Mouse (Mus musculus) frontal cortex, postnatal 10 days (tissue): Measurements from ENCODE around the gene Ptprd.
"Not testable (repeated sequence)": the region's sequence is repeated elsewhere in the genome, so short reads cannot be mapped to it uniquely, and the experiment has no call there.

Experiments used
- DNase-seq, 2 experiments: peaks; one replicate each; pipeline ENCODE4 v3.0.0; 2022; ENCODE audit warnings: low spot score in 2 of 2, mixed read lengths in 1 of 2

The Ptprd gene

DNA sequence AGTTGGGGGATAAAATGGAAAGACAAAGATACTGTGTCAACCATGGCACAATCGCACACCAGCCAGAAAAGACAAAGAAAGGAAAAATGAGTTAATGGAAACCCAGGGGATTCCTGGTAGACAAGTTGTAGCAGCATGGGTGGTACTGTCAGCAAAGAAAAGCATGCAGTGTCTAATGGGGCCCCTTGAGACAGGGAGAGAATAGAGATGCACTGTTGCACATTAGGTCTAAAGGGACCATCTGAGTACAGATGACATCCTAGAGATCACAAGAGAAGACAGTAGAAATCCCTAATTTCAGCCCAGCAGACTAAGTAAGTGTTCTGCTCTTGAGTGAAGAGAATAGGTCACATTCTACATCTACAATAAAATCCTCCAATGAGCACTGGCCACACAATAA, 1993.7 kb downstream of the Ptprd start:
- no peak for DNase-seq

DNA sequence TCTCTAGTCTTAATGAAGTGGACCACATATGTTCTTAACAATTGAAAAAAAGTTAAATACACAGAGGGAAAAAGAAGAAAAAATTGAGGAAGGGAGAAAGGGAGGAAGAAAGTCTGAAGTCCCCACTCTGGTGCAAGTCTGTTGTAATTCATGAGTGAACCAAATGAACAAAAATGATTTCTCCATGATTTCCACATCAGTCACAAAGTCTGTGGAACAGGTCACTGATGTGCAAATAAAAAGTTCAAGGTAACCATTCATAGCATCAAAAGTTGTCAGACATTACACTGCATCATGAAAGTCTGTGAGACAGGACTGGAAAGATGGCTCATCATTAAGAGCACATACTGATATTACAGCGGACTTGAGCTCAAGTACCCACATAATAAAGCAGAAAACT, 1996.6 kb downstream of the Ptprd start:
- no peak for DNase-seq

DNA sequence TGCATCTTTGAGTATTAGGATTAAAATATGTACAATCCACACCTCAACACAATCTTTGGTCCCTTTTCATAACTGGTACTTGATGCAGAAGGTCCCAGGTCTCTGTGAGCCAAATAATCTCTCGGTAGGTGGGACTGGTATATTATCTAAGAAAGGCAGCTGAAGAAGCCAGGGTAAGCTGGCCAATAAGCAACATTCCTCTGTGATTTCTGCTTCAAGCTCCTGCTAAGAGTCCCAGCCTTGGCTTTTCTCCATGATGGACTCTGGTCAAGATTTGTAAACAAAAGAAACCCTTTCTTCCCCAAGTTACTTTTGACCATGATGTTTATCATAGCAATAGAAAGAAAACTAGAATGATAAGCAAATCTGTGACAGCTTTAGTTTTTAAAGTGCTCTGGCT, 2012.4 kb downstream of the Ptprd start:
- DNase-seq: no peak

DNA sequence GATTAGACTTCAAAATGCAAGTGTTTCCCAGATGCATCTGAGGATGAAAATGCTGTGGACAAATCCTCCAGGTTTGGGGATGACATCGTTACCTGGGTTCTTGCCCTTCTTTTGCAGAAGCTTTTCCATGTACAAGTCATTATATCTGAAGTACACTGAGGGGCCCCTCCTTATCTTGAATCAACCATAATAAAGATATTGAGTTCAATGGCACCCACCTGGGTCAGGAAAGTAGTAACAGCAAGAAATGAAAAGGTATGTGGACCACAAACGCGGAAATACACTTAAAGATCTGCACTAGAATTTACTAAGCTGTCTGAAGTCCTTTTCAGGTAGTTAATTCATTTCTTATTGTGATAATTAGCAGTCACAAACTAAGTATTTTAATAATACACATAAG, 2017.0 kb downstream of the Ptprd start:
- no peak for DNase-seq

GRCm38 (mm10) chr4:76193496-76193895, 2018.3 kb downstream of the Ptprd start:
- no peak for DNase-seq

- no peak for DNase-seq
Measured at GRCm38 (mm10) chr4:76192031-76192430, 2019.7 kb downstream of the Ptprd start.

GRCm38 (mm10) chr4:76190788-76191187, 2021.0 kb downstream of the Ptprd start:
- no peak for DNase-seq

DNA sequence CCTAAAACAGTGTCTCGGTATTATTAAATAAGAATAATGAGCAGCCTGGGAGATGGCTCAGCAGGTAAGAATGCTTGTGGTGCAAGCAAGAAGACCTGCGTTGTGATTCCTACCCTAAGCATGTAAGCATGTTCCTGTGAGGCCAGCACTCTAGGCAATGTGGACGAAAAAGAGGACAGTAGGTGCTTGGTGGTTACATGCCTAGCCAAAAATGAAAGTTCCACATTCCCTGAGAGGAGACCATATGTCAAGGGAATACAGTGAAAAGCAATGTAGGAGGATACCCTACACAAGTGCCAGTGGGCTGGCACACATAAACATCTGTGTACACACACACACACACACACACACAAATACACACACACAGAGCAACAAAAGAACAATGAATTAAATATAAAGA, 2028.7 kb downstream of the Ptprd start:
- DNase-seq: no peak

- DNase-seq: no peak
Measured at GRCm38 (mm10) chr4:76179497-76179896, 2032.3 kb downstream of the Ptprd start.

DNA sequence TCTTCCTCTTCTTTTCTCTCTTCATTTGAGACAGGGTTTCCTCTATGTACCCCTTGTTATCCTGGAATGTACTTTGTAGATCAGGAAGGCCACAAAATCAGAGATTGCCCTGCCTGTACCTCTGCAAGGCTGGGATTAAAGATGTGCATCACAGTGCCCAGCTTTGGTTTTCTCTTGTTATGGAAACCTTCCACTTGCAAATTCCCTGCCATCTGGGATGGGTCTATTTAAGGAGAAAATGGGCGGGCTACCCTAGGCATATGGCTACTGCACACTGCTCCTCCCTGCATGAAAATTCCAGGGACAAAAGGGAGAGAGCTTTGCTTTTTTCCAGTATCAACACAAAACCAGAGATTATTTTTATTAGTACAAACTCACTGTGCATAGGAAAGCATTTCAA, 2036.7 kb downstream of the Ptprd start:
- DNase-seq: peak in 1 of 2 experiments; percentile 7

GRCm38 (mm10) chr4:76155750-76156149, 2056.0 kb downstream of the Ptprd start:
- no peak for DNase-seq

- no peak for DNase-seq
Measured at GRCm38 (mm10) chr4:76154190-76154589, 2057.6 kb downstream of the Ptprd start.

GRCm38 (mm10) chr4:76144925-76145324, 2066.8 kb downstream of the Ptprd start:
- no peak for DNase-seq

GRCm38 (mm10) chr4:76144333-76144732, 2067.4 kb downstream of the Ptprd start:
- DNase-seq: no peak

DNA sequence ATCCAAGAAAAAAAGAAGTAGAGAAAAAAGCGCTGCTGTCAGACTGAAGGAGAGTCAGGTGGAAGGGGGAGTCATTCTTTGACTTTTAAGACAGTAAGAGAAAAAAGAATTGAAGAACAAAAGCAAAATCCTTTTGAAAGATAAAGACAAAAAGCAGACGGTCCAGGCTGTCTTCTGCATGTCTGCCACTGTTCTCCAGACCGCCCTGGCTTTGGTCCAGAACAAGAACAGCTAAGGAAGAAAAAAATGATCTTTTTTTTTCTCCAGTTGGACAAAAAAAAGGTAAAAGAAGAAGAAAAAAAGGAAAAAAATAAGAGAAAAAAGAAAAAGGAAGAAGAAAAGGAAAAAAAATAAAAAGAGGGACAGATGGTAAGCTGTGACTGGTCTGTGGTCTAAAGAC, 2073.9 kb downstream of the Ptprd start:
- no peak for DNase-seq

DNA sequence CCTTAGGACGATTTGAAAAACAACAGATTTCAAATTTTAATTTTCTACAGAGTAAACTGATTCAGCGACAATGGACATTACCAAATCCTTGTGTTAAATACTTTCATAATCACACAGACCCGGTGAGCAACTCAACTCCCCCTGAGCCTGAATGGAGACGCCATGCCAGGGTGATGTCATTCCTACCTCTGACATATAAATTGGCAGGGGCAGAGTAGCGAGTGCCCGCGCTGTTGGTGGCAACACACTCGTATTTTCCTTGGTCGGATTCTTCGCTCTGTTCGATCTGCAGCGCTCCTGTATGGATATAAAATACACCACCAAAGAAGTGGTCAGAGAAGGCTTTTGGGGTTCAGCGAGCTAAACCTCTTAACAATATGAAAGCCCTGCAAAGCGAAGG, 2075.1 kb downstream of the Ptprd start:
- no peak for DNase-seq

DNA sequence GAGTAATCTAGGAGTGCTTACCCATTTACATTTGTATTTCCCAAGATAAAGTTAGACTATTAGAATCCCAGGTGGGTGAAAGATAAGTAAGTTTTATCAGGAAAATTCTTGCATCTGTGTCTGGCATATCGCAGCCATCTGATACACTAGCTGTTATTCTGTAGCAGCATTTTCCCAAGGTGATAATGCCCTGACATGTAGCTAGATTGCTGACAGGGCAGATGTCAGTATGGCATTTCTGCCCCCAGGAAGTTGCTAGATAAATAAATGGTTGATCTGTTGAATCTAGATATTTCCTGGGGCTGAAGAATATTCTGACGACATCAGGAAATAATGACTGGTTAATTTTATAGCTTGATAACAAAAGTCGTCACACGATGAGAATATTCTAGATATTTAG, 2119.9 kb downstream of the Ptprd start:
- DNase-seq: no peak

DNA sequence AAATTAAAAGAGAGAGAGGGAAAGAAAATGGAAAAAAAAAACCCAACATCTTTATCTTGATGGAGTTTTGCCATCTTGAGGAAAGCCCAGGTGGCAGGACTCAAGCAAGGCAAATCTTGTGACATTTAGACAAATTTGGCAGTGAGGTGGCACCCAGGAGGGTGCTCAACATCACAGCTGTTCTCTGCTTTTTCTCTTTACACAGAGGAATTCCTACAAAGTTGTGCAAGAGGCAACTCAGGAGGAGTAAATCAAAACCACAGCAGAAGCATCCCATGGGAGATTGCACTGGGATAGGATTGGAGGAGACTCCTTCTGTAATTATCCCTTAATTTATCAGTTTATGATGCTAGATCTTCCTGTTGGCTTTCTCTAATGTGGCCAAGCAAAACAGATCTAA, 2121.9 kb downstream of the Ptprd start:
- DNase-seq: no peak

- no peak for DNase-seq
Measured at GRCm38 (mm10) chr4:76076051-76076450, 2135.7 kb downstream of the Ptprd start.

- no peak for DNase-seq
Measured at GRCm38 (mm10) chr4:76073286-76073685, 2138.5 kb downstream of the Ptprd start.

DNA sequence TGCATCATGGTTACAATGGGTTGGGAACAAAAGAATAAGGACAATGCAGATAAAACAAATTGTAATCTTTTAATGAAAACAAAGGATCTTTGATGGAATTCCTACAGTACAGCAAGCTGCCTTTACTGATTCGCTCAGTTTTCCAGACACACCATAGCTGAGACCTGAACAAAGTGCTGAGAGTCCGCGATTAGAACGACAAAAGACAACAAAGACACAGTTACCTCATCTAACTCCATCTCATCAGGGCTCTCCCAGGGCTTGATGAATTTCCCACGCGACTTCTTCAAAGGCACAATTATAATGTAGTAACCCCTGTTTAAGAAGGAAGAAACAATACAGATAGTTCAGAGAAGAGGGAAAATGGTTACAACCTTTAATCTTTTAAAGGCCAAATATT, 2140.0 kb downstream of the Ptprd start:
- no peak for DNase-seq

DNA sequence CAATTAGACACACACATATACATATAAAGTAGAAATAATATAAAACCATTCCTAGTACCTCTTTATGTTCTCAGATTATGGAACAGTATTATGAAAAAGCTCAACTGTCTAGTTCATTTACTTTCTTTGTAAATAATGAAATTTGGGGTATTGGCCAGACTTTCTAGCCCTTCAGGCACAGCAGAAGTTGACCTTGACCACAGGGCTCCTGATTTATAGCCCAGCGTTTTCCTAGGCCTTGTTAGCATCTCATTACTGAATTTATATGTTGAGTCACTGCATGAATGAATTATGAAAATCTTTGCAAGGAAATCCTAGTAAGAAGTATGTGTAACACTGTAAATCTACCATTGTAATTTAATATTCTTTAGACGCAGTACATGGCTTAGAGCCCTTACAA, 2154.9 kb downstream of the Ptprd start:
- no peak for DNase-seq

- DNase-seq: no peak
Measured at GRCm38 (mm10) chr4:76045650-76046049, 2166.1 kb downstream of the Ptprd start.

DNA sequence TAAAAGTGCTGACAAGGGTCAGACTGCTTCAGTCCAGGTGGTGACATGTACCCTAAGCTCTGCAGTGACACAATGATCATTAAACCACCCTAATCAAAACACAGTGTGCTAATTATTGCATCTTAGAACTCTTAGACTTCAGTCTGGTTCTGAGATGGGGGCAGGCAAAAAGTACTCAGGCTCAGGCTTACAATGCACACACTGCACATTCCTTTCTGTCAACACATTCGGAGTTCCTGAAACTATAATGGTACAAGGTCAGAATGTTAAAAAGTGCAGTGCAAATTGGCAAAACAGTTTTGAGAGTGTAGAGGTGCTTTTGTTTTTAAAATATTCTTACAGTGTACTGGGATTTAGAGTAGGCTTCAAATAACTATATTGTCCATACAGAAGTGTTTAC, 2167.0 kb downstream of the Ptprd start:
- DNase-seq: no peak

GRCm38 (mm10) chr4:76037178-76037577, 2174.6 kb downstream of the Ptprd start:
- DNase-seq: not testable (repeated sequence)
